Comparison of ENCODE assay signal across 11 mouse cellular contexts in genomic region chr16:97310570-97310846, GRCm38 (mm10). TPM values are rescaled to one million over a fixed set of nuclear protein-coding genes. Genes with fewer than 3 reads are reported as not detected.
A peak's percentile ranks its signal among the peaks of the same experiment; 100 is the strongest.
DNase-seq lines count a peak whose midpoint lies in the region; ATAC-seq and TF ChIP-seq lines count a peak whose summit lies in the region.
"Had no signal": no experiment of that assay in that cellular context is flagged by ENCODE, and none has a peak within 500 bp of the region (broad histone marks: within the 10 kb centered on the region; RNA-seq: fewer than 3 reads in every experiment).

No protein-coding gene starts in this region.

- H3K27me3 ChIP-seq in heart, embryonic 11.5 days (ENCODE audit: control insufficient read depth, insufficient read depth, low read length): no peaks in the 10 kb centered on the region
- no peaks in the 10 kb centered on the region for H3K27me3 ChIP-seq in thymus, adult 2 months (ENCODE audit: control insufficient read depth, insufficient read depth, low read length)
- H3K27me3 ChIP-seq in forebrain, embryonic 15.5 days: no peaks in the 10 kb centered on the region
- H3K27me3 ChIP-seq: limb, embryonic 15.5 days had no signal

- H3K27ac ChIP-seq in heart, embryonic 11.5 days (ENCODE audit: low read depth, low read length): no peak overlapping the region
- no peak overlapping the region for H3K27ac ChIP-seq in thymus, adult 2 months (ENCODE audit: control insufficient read depth, insufficient read depth, low read length)
- no peak overlapping the region for H3K27ac ChIP-seq in forebrain, embryonic 15.5 days (replicated peaks)
- H3K27ac ChIP-seq: limb, embryonic 15.5 days had no signal

- no peak for DNase-seq in heart, postnatal 4 days
- DNase-seq in thymus, postnatal 14 days: peak; percentile 9
- DNase-seq in thymus, adult 2 months: no peak
- peak; percentile 35 for DNase-seq in large intestine, adult 2 months (ENCODE audit: low read depth, low spot score)
- no peak for DNase-seq in c-Kit-positive CD71-positive TER-119-positive erythroid progenitor cells, embryonic 14.5 days (ENCODE audit: low spot score)
- no peak for DNase-seq in embryo, embryonic 10.5 days (ENCODE audit: low spot score)
- DNase-seq: cerebellum, postnatal 14 days; gastrocnemius, postnatal 36 days had no signal

- H3K4me1 ChIP-seq in heart, embryonic 11.5 days (ENCODE audit: control insufficient read depth, insufficient read depth, low read length): 0 out of 2 replicates have a peak, but pooled peaks cover 5% of the 10 kb centered on the region
- H3K4me1 ChIP-seq in thymus, adult 2 months (replicated peaks; ENCODE audit: control insufficient read depth, insufficient read depth, low read length): peaks cover 11% of the 10 kb centered on the region
- H3K4me1 ChIP-seq in forebrain, embryonic 15.5 days: no peaks in the 10 kb centered on the region

- H3K36me3 ChIP-seq in heart, embryonic 11.5 days (ENCODE audit: control insufficient read depth, insufficient read depth, low read length): no peaks in the 10 kb centered on the region
- no peaks in the 10 kb centered on the region for H3K36me3 ChIP-seq in thymus, adult 2 months (ENCODE audit: control insufficient read depth, insufficient read depth, low read length)
- H3K36me3 ChIP-seq in forebrain, embryonic 15.5 days: no peaks in the 10 kb centered on the region
- H3K36me3 ChIP-seq: limb, embryonic 15.5 days had no signal

- no peak overlapping the region for H3K4me2 ChIP-seq in heart, embryonic 11.5 days
- no peak overlapping the region for H3K4me2 ChIP-seq in forebrain, embryonic 15.5 days (replicated peaks)
- H3K4me2 ChIP-seq: limb, embryonic 15.5 days had no signal

- 51% methylated on average over 1 of the region's 1 CpGs for WGBS in heart, embryonic 11.5 days (ENCODE audit: insufficient replicate concordance)
- 63% methylated on average over 1 of the region's 1 CpGs for WGBS in thymus, adult 2 months
- 27% methylated on average over 1 of the region's 1 CpGs for WGBS in large intestine, adult 2 months
- 100% methylated on average over 1 of the region's 1 CpGs for WGBS in forebrain, embryonic 15.5 days

- H3K4me3 ChIP-seq in heart, embryonic 11.5 days (ENCODE audit: low read depth, low read length): no peak overlapping the region
- no peak overlapping the region for H3K4me3 ChIP-seq in thymus, adult 2 months (ENCODE audit: control insufficient read depth, insufficient read depth, low read length)
- H3K4me3 ChIP-seq in forebrain, embryonic 15.5 days: no peak overlapping the region
- H3K4me3 ChIP-seq: limb, embryonic 15.5 days had no signal

- no peaks in the 10 kb centered on the region for H3K9me3 ChIP-seq in heart, embryonic 11.5 days (replicated peaks; ENCODE audit: control insufficient read depth, low read length)
- no peaks in the 10 kb centered on the region for H3K9me3 ChIP-seq in forebrain, embryonic 15.5 days
- H3K9me3 ChIP-seq: limb, embryonic 15.5 days had no signal

- no peak overlapping the region for H3K9ac ChIP-seq in heart, embryonic 11.5 days (ENCODE audit: low read depth, low read length)
- no peak overlapping the region for H3K9ac ChIP-seq in forebrain, embryonic 15.5 days (replicated peaks)
- H3K9ac ChIP-seq: limb, embryonic 15.5 days had no signal

- TF ChIP-seq POLR2A in thymus, adult 2 months (IDR thresholded peaks at IDR 0.05; ENCODE audit: control insufficient read depth, extremely low read depth, insufficient read depth, low read length, poor library complexity): no peak

- peak; percentile 68 for ATAC-seq in heart, embryonic 11.5 days (replicated peaks; ENCODE audit: insufficient number of reproducible peaks, low FRiP score, low TSS enrichment)
- ATAC-seq in forebrain, embryonic 15.5 days (replicated peaks): no peak

- TF ChIP-seq CTCF in thymus, adult 2 months (IDR thresholded peaks at IDR 0.05; ENCODE audit: borderline replicate concordance, control insufficient read depth, extremely low read depth, insufficient read depth, low read length, poor library complexity): no peak

RNA-seq across cellular contexts. Expression of gene Bace2, which starts 46.0 kb away (rescaled TPM):
- 49.5 and 59.2 TPM in 2 replicates for polyA plus RNA-seq in heart, embryonic 11.5 days (2014; fragmentation: Nextera tagmentation; extraction: Ambion mirVana)
- total RNA-seq in heart, postnatal 4 days (2021): 10 to 100 TPM; 36.4 to 40.2 TPM
- polyA plus RNA-seq in thymus, adult 2 months (2012; rRNA removed): 1.1 and 1.4 TPM in 2 replicates
- polyA plus RNA-seq in large intestine, adult 2 months (2012; rRNA removed): 4.2 and 5.9 TPM in 2 replicates
- 1.0 and 2.1 TPM in 2 replicates for polyA plus RNA-seq in forebrain, embryonic 15.5 days (2015; fragmentation: Nextera tagmentation; extraction: Ambion mirVana)

Comparison
In these comparisons a context has a peak if more than half of its experiments do, and no peak if none do; other contexts are left out.
1. DNase-seq: peak in thymus, postnatal 14 days (single experiment) and large intestine, adult 2 months (single experiment); none in heart, postnatal 4 days (single experiment), thymus, adult 2 months (single experiment), c-Kit-positive CD71-positive TER-119-positive erythroid progenitor cells, embryonic 14.5 days (single experiment) and embryo, embryonic 10.5 days (single experiment).